Mouse (Mus musculus) bone marrow, adult 2 months (tissue): ENCODE data around the gene Cradd.

Experiments
- CTCF ChIP-seq: fragments of 200-500 bp; IDR thresholded peaks from 2 replicates; pipeline ENCODE4 v1.5.1; 2011; ENCODE audit warnings: low read length, control low read depth; ENCODE audit not compliant: control insufficient read depth, insufficient read depth
- POLR2A ChIP-seq: fragments of 200-500 bp; IDR thresholded peaks from 2 replicates; pipeline ENCODE4 v1.6.1; 2011; ENCODE audit warnings: low read depth, mild to moderate bottlenecking, control low read depth, low read length, borderline replicate concordance; ENCODE audit not compliant: control insufficient read depth

DNA sequence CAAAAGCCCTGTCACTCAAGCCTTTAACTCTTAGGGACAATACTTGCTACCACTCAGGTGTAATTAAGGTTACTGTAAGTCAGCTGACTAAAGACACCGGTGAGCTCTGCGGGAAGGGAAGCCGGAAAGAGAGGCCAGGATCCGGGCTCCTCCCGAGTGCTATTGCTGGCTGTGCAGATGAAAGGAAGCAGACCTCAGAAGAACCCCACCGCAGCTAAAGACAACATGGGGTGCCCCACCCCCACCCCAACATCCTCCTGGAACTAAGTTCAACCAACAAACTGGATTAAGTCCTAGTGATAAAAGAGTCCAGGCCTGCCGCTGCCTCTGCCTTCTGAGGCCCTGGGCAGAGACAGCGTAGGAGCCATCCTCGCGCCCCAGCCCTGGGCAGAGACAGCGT is 61.5 kb downstream of the Cradd start:
- TF ChIP-seq CTCF (no peak), POLR2A (no peak)
